Mouse (Mus musculus): ENCODE measurements around the gene Dhx57.
"Not testable (repeated sequence)": the region's sequence is repeated elsewhere in the genome, so short reads cannot be mapped to it uniquely, and the experiment has no call there.

Gene Dhx57

GRCm38 (mm10) chr17:80290074-80290657, at the start of gene Dhx57, which contains the start of gene Morn2:
Gene Dhx57 (minus strand): TSS chr17:80290476.
Gene Morn2 (plus strand): TSS chr17:80290203.
- peak; percentile 97 for DNase-seq (ENCODE audit: low spot score)

GRCm38 (mm10) chr17:80332386-80332785, 42.1 kb upstream of the Dhx57 start:
- peak; percentile 22 for DNase-seq (ENCODE audit: low spot score)

GRCm38 (mm10) chr17:80326431-80326830, 36.2 kb upstream of the Dhx57 start:
- no peak for DNase-seq (ENCODE audit: low spot score)

GRCm38 (mm10) chr17:80325456-80325855, 35.2 kb upstream of the Dhx57 start:
- DNase-seq (ENCODE audit: low spot score): no peak

GRCm38 (mm10) chr17:80324521-80324920, 34.2 kb upstream of the Dhx57 start:
- no peak for DNase-seq (ENCODE audit: low spot score)

GRCm38 (mm10) chr17:80323658-80324057, 33.4 kb upstream of the Dhx57 start:
- no peak for DNase-seq (ENCODE audit: low spot score)

- no peak for DNase-seq (ENCODE audit: low spot score)
Measured at GRCm38 (mm10) chr17:80323015-80323414, 32.7 kb upstream of the Dhx57 start.

- no peak for DNase-seq (ENCODE audit: low spot score)
Measured at GRCm38 (mm10) chr17:80322228-80322627, 32.0 kb upstream of the Dhx57 start.

GRCm38 (mm10) chr17:80312405-80312804, 22.1 kb upstream of the Dhx57 start:
- no peak for DNase-seq (ENCODE audit: low spot score)

GRCm38 (mm10) chr17:80311761-80312160, 21.5 kb upstream of the Dhx57 start:
- no peak for DNase-seq (ENCODE audit: low spot score)

- DNase-seq (ENCODE audit: low spot score): no peak
Measured at GRCm38 (mm10) chr17:80307251-80307650, 17.0 kb upstream of the Dhx57 start, which contains the start of gene Arhgef33. Gene Arhgef33 (plus strand): TSS chr17:80307407.

GRCm38 (mm10) chr17:80298844-80299243, 8.6 kb upstream of the Dhx57 start:
- no peak for DNase-seq (ENCODE audit: low spot score)

- no peak for DNase-seq (ENCODE audit: low spot score)
Measured at GRCm38 (mm10) chr17:80295258-80295657, 5.0 kb upstream of the Dhx57 start.

- peak; percentile 75 for DNase-seq (ENCODE audit: low spot score)
Measured at GRCm38 (mm10) chr17:80291148-80291547, 872 bp upstream of the Dhx57 start.

- peak; percentile 14 for DNase-seq (ENCODE audit: low spot score)
Measured at GRCm38 (mm10) chr17:80289280-80290073, 799 bp downstream of the Dhx57 start.

GRCm38 (mm10) chr17:80288012-80288411, 2.3 kb downstream of the Dhx57 start:
- DNase-seq (ENCODE audit: low spot score): no peak

GRCm38 (mm10) chr17:80284446-80284845, 5.8 kb downstream of the Dhx57 start:
- no peak for DNase-seq (ENCODE audit: low spot score)

- DNase-seq (ENCODE audit: low spot score): no peak
Measured at GRCm38 (mm10) chr17:80279340-80280070, 10.8 kb downstream of the Dhx57 start.

GRCm38 (mm10) chr17:80278255-80278654, 12.0 kb downstream of the Dhx57 start:
- DNase-seq (ENCODE audit: low spot score): no peak

- not testable (repeated sequence) for DNase-seq (ENCODE audit: low spot score)
Measured at GRCm38 (mm10) chr17:80270622-80271021, 19.7 kb downstream of the Dhx57 start.

GRCm38 (mm10) chr17:80268151-80268550, 22.1 kb downstream of the Dhx57 start:
- no peak for DNase-seq (ENCODE audit: low spot score)

- no peak for DNase-seq (ENCODE audit: low spot score)
Measured at GRCm38 (mm10) chr17:80267065-80267464, 23.2 kb downstream of the Dhx57 start.

- DNase-seq (ENCODE audit: low spot score): peak; percentile 56
Measured at GRCm38 (mm10) chr17:80255208-80255607, 35.1 kb downstream of the Dhx57 start.

Measured in adipocyte (in vitro differentiated cells).